Mouse (Mus musculus): ENCODE results near the gene Ldhb. TPM values are rescaled to one million over a fixed set of nuclear protein-coding genes. Genes with fewer than 3 reads are reported as not detected.
"Not testable (repeated sequence)": the region's sequence is repeated elsewhere in the genome, so short reads cannot be mapped to it uniquely, and the experiment has no call there.

Ldhb gene
- total and polyA plus RNA-seq, 3 experiments = 2,197 to 3,232 (median 2,754) TPM

- Histone ChIP-seq H3K4me1 (ENCODE audit: control insufficient read depth, insufficient read depth, low read length) (peaks cover 1% of the 10 kb centered on the region), H3K4me3 (no peak overlapping the region; the same call in 1 of the 2 replicates), H3K79me2 (replicated peaks; ENCODE audit: control insufficient read depth, insufficient read depth, low read length) (no peaks in the 10 kb centered on the region), H3K36me3 (ENCODE audit: control insufficient read depth, insufficient read depth, low read length) (peaks cover 14% of the 10 kb centered on the region), H3K27me3 (ENCODE audit: control insufficient read depth, insufficient read depth, low read length) (no peaks in the 10 kb centered on the region), H3K27ac (no peak overlapping the region), H3K9ac (ENCODE audit: low read depth, low read length) (no peak overlapping the region)
- 65% methylated on average over 10 of the region's 10 CpGs for WGBS
- DNase-seq = no peak
- intact Hi-C loops (cut with DNase I) = no loop called here
- TF ChIP-seq POLR2A (IDR thresholded peaks at IDR 0.05; ENCODE audit: insufficient read depth, low read depth, low read length) (no peak), EP300 (IDR thresholded peaks at IDR 0.05; ENCODE audit: insufficient read depth, low read depth, low read length) (no peak), CTCF (IDR thresholded peaks at IDR 0.05) (no peak)
Observed at GRCm38 (mm10) chr6:142502519-142503125, 5.1 kb downstream of the Ldhb start.

- not testable (repeated sequence) for H3K4me3 ChIP-seq
- WGBS = 90% methylated on average over 6 of the region's 6 CpGs
Observed at GRCm38 (mm10) chr6:142490114-142490513, 17.6 kb downstream of the Ldhb start.

GRCm38 (mm10) chr6:142487638-142488037 lies 20.1 kb downstream of the Ldhb start:
- Histone ChIP-seq H3K79me2 (replicated peaks; ENCODE audit: control insufficient read depth, insufficient read depth, low read length) (no peaks in the 10 kb centered on the region), H3K4me3 (no peak overlapping the region), H3K36me3 (ENCODE audit: control insufficient read depth, insufficient read depth, low read length) (peaks cover 29% of the 10 kb centered on the region), H3K4me1 (ENCODE audit: control insufficient read depth, insufficient read depth, low read length) (peaks cover 5% of the 10 kb centered on the region; the same call in 1 of the 2 replicates), H3K27ac (peak overlapping the region; percentile 21), H3K27me3 (ENCODE audit: control insufficient read depth, insufficient read depth, low read length) (no peaks in the 10 kb centered on the region), H3K9ac (ENCODE audit: low read depth, low read length) (no peak overlapping the region)
- TF ChIP-seq EP300 (IDR thresholded peaks at IDR 0.05; ENCODE audit: insufficient read depth, low read depth, low read length) (no peak), POLR2A (IDR thresholded peaks at IDR 0.05; ENCODE audit: insufficient read depth, low read depth, low read length) (no peak), CTCF (IDR thresholded peaks at IDR 0.05) (no peak)
- intact Hi-C loops (cut with DNase I) = no loop called here
- DNase-seq = no peak
- WGBS = 80% methylated on average over 9 of the region's 9 CpGs

More at GRCm38 (mm10) chr6:142490114-142490513, 17.6 kb downstream of the Ldhb start:
- H3K4me1 ChIP-seq (ENCODE audit: control insufficient read depth, insufficient read depth, low read length); H3K27me3 ChIP-seq (ENCODE audit: control insufficient read depth, insufficient read depth, low read length); H3K27ac ChIP-seq; H3K9ac ChIP-seq (ENCODE audit: low read depth, low read length); intact Hi-C loops (cut with DNase I); DNase-seq; H3K79me2 ChIP-seq (replicated peaks; ENCODE audit: control insufficient read depth, insufficient read depth, low read length): not testable (repeated sequence)
- peaks cover 29% of the 10 kb centered on the region for H3K36me3 ChIP-seq (ENCODE audit: control insufficient read depth, insufficient read depth, low read length)

GRCm38 (mm10) chr6:142485478-142486123 lies 22.2 kb downstream of the Ldhb start:
- H3K4me3 ChIP-seq = 0 out of 2 replicates have a peak overlapping the region, but pooled peaks have one; percentile 19
- 63% methylated on average over 4 of the region's 4 CpGs for WGBS
- TF ChIP-seq EP300 (IDR thresholded peaks at IDR 0.05; ENCODE audit: insufficient read depth, low read depth, low read length) (0 out of 2 replicates have a peak, but pooled peaks have one; percentile 26), CTCF (IDR thresholded peaks at IDR 0.05) (no peak)
- peaks cover 27% of the 10 kb centered on the region for H3K36me3 ChIP-seq (ENCODE audit: control insufficient read depth, insufficient read depth, low read length)
- no peak for DNase-seq
- H3K27me3 ChIP-seq (ENCODE audit: control insufficient read depth, insufficient read depth, low read length) = no peaks in the 10 kb centered on the region
- peak overlapping the region; percentile 81 for H3K27ac ChIP-seq
- intact Hi-C loops (cut with DNase I) = no loop called here
- H3K79me2 ChIP-seq (replicated peaks; ENCODE audit: control insufficient read depth, insufficient read depth, low read length) = no peaks in the 10 kb centered on the region
- 0 out of 2 replicates have a peak overlapping the region, but pooled peaks have one; percentile 29 for H3K9ac ChIP-seq (ENCODE audit: low read depth, low read length)
- H3K4me1 ChIP-seq (ENCODE audit: control insufficient read depth, insufficient read depth, low read length) = peaks cover 5% of the 10 kb centered on the region; the same call in 1 of the 2 replicates

GRCm38 (mm10) chr6:142477239-142477638 lies 30.5 kb downstream of the Ldhb start:
- Histone ChIP-seq H3K79me2 (replicated peaks; ENCODE audit: control insufficient read depth, insufficient read depth, low read length) (no peaks in the 10 kb centered on the region), H3K9ac (ENCODE audit: low read depth, low read length) (no peak overlapping the region), H3K27me3 (ENCODE audit: control insufficient read depth, insufficient read depth, low read length) (no peaks in the 10 kb centered on the region), H3K36me3 (ENCODE audit: control insufficient read depth, insufficient read depth, low read length) (no peaks in the 10 kb centered on the region), H3K4me1 (ENCODE audit: control insufficient read depth, insufficient read depth, low read length) (no peaks in the 10 kb centered on the region), H3K27ac (no peak overlapping the region), H3K4me3 (no peak overlapping the region)
- intact Hi-C loops (cut with DNase I) = loop anchor here (1.0 kb wide), 1 partner anchor 42 kb away; no protein-coding TSS in a partner anchor
- TF ChIP-seq CTCF (IDR thresholded peaks at IDR 0.05) (peak; percentile 66), POLR2A (IDR thresholded peaks at IDR 0.05; ENCODE audit: insufficient read depth, low read depth, low read length) (no peak)
- DNase-seq = no peak
- WGBS = 66% methylated on average over 7 of the region's 7 CpGs

GRCm38 (mm10) chr6:142472801-142473203 lies 35.0 kb downstream of the Ldhb start, which contains the start of gene Gys2:
Gys2 (minus strand) TSS chr6:142473109.
- H3K79me2 ChIP-seq (replicated peaks; ENCODE audit: control insufficient read depth, insufficient read depth, low read length) = no peaks in the 10 kb centered on the region
- intact Hi-C loops (cut with DNase I) = no loop called here
- H3K9ac ChIP-seq (ENCODE audit: low read depth, low read length) = no peak within 1 kb of the TSS
- no peak within 1 kb of the TSS for H3K27ac ChIP-seq
- H3K36me3 ChIP-seq (ENCODE audit: control insufficient read depth, insufficient read depth, low read length) = no peaks in the 10 kb centered on the region
- H3K27me3 ChIP-seq (ENCODE audit: control insufficient read depth, insufficient read depth, low read length) = no peaks in the 10 kb centered on the region
- no peak for DNase-seq
- 56% methylated on average over 4 of the region's 4 CpGs for WGBS
- H3K4me1 ChIP-seq (ENCODE audit: control insufficient read depth, insufficient read depth, low read length) = no peaks in the 10 kb centered on the region
- H3K4me3 ChIP-seq = no peak within 1 kb of the TSS
- TF ChIP-seq EP300 (IDR thresholded peaks at IDR 0.05; ENCODE audit: insufficient read depth, low read depth, low read length) (no peak), POLR2A (IDR thresholded peaks at IDR 0.05; ENCODE audit: insufficient read depth, low read depth, low read length) (no peak), CTCF (IDR thresholded peaks at IDR 0.05) (no peak)

All from heart, adult 2 months (tissue).